Mouse (Mus musculus) intestine, postnatal 0 days (tissue): ENCODE measurements around the gene Hspg2. TPM values are rescaled to one million over a fixed set of nuclear protein-coding genes. Genes with fewer than 3 reads are reported as not detected.

Experiments used
- ATAC-seq: fragments of 200-750 bp; cut with Nextera tagmentation; 2 replicates; pipeline ENCODE4 v1.8.0; 2017; ENCODE audit warnings: mild to moderate bottlenecking, moderate TSS enrichment, moderate library complexity
- H3K27ac ChIP-seq: fragments of 300-500 bp; sonication (generic); 2 replicates; pipeline ENCODE4 v1.5.1; 2014; ENCODE audit warnings: mild to moderate bottlenecking, low read depth, low read length, moderate library complexity
- H3K27me3 ChIP-seq: fragments of 300-500 bp; sonication (generic); replicated peaks from 2 replicates; pipeline ENCODE4 v1.6.1; 2014; ENCODE audit warnings: low read length, mixed read lengths; ENCODE audit not compliant: control insufficient read depth, insufficient read depth
- H3K36me3 ChIP-seq: fragments of 300-500 bp; sonication (generic); 2 replicates; pipeline ENCODE4 v1.6.1; 2014; ENCODE audit warnings: mild to moderate bottlenecking, moderate library complexity; ENCODE audit not compliant: control insufficient read depth, insufficient read depth
- H3K4me1 ChIP-seq: fragments of 300-500 bp; sonication (generic); replicated peaks from 2 replicates; pipeline ENCODE4 v1.6.1; 2014; ENCODE audit warnings: antibody characterized with exemption, low read length, mixed read lengths; ENCODE audit not compliant: control insufficient read depth, insufficient read depth
- H3K4me2 ChIP-seq: fragments of 300-500 bp; sonication (generic); replicated peaks from 2 replicates; pipeline ENCODE4 v1.6.1; 2014; ENCODE audit warnings: low read depth, mild to moderate bottlenecking, moderate library complexity
- H3K4me3 ChIP-seq: fragments of 300-500 bp; sonication (generic); 2 replicates; pipeline ENCODE4 v1.5.1; 2014; ENCODE audit warnings: low read depth, low read length
- H3K9ac ChIP-seq: fragments of 300-500 bp; sonication (generic); 2 replicates; pipeline ENCODE4 v1.6.1; 2014; ENCODE audit warnings: mild to moderate bottlenecking, low read depth, low read length
- H3K9me3 ChIP-seq: fragments of 300-500 bp; sonication (generic); 2 replicates; pipeline ENCODE4 v1.6.1; 2016; ENCODE audit warnings: mixed run types; ENCODE audit not compliant: control insufficient read depth
- CTCF ChIP-seq: sonication (generic); IDR thresholded peaks from 2 replicates; pipeline ENCODE4 v1.5.1; 2016; ENCODE audit warnings: low read depth, mild to moderate bottlenecking, control low read depth, antibody characterized with exemption, moderate library complexity
- WGBS: fragments of 180-500 bp; shearing (Covaris S2); extraction: QIAGEN DNeasy Blood & Tissue Kit; methylation state at CpG from one replicate; pipeline ENCODE4 v1.1.7; 2014; 5-methylcytosine and 5-hydroxymethylcytosine counted together
- polyA plus RNA-seq: library from polyadenylated mRNA; unstranded; fragments of >200 nt; fragmentation: Nextera tagmentation; extraction: Ambion mirVana; gene quantifications from 2 replicates; pipeline ENCODE4 v1.2.1, GENCODE M21; 2015

Hspg2 gene
- polyA plus RNA-seq, 1 experiment from 2014 or later, result 16.3 TPM

DNA sequence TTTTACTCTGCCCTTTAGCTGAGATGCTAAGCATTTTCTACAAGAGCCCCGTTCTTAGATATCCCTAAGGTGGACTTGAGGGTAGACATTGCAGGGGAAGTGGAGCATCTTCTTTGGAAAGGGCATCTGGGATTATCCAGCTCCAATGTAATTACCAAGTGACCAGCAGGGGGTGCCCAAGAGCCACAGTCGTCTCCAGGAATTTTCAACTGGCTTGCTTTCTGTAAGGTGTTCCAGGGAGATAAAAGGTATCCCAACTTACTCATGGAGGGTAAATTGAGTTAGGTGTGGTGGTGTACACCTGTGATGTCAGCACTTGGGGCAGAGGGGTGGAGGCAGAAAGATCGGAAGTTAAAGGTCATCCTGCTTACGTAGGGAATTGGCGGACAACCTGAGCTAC is 24.9 kb upstream of the Hspg2 start:
- WGBS, result 18% methylated on average over 5 of the region's 5 CpGs
- Histone ChIP-seq H3K9me3 (no peaks in the 10 kb centered on the region), H3K36me3 (no peaks in the 10 kb centered on the region), H3K9ac (no peak overlapping the region), H3K27ac (no peak overlapping the region), H3K4me1 (no peaks in the 10 kb centered on the region), H3K4me3 (no peak overlapping the region), H3K27me3 (no peaks in the 10 kb centered on the region), H3K4me2 (no peak overlapping the region)
- ATAC-seq, result no peak
- TF ChIP-seq CTCF, result peak; percentile 96

GRCm38 (mm10) chr4:137445881-137446280 is 22.7 kb upstream of the Hspg2 start:
- no peaks in the 10 kb centered on the region for H3K36me3 ChIP-seq
- H3K27me3 ChIP-seq, result no peaks in the 10 kb centered on the region
- no peak overlapping the region for H3K4me3 ChIP-seq
- WGBS, result 81% methylated on average over 4 of the region's 4 CpGs
- H3K27ac ChIP-seq, result no peak overlapping the region
- no peak overlapping the region for H3K4me2 ChIP-seq
- ATAC-seq, result no peak
- no peaks in the 10 kb centered on the region for H3K4me1 ChIP-seq
- H3K9ac ChIP-seq, result no peak overlapping the region
- TF ChIP-seq CTCF, result no peak
- no peaks in the 10 kb centered on the region for H3K9me3 ChIP-seq

- Histone ChIP-seq H3K4me1 (no peaks in the 10 kb centered on the region), H3K27ac (no peak overlapping the region), H3K9ac (no peak overlapping the region), H3K36me3 (no peaks in the 10 kb centered on the region), H3K4me3 (no peak overlapping the region), H3K9me3 (no peaks in the 10 kb centered on the region), H3K27me3 (no peaks in the 10 kb centered on the region), H3K4me2 (no peak overlapping the region)
- WGBS, result 56% methylated on average over 7 of the region's 7 CpGs
- no peak for TF ChIP-seq CTCF
- ATAC-seq, result no peak
Measured at GRCm38 (mm10) chr4:137447363-137448196, 21.0 kb upstream of the Hspg2 start.

- ATAC-seq, result no peak
Measured at GRCm38 (mm10) chr4:137448197-137448596, 20.4 kb upstream of the Hspg2 start.

DNA sequence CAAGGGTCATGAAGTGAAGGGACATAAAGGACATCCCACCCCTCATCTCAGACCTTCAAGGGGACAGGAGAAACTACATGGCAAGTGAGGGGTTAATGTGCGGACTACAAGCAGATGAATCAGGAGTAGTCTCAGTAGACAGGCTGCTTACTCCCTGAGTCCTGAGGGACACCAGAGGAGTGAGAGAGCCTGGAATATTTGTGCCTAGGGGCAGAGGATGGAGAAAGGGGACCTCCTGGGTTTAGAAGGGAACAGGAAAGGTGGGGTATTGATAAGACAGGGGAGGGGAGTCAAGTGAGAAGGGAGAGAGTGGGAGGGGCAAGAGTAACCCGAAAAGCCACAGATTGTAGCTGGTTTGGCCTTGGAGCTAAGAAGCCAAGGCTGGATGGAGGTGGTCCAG is 19.9 kb upstream of the Hspg2 start:
- H3K27me3 ChIP-seq, result no peaks in the 10 kb centered on the region
- H3K9ac ChIP-seq, result no peak overlapping the region
- no peaks in the 10 kb centered on the region for H3K4me1 ChIP-seq
- H3K36me3 ChIP-seq, result no peaks in the 10 kb centered on the region
- H3K27ac ChIP-seq, result no peak overlapping the region
- no peak overlapping the region for H3K4me2 ChIP-seq
- no peak for ATAC-seq
- no peak for TF ChIP-seq CTCF
- WGBS, result 45% methylated on average over 2 of the region's 2 CpGs
- no peak overlapping the region for H3K4me3 ChIP-seq
- H3K9me3 ChIP-seq, result no peaks in the 10 kb centered on the region

More at GRCm38 (mm10) chr4:137448197-137448596, 20.4 kb upstream of the Hspg2 start:
- Histone ChIP-seq H3K9ac (no peak overlapping the region), H3K27me3 (no peaks in the 10 kb centered on the region), H3K4me2 (no peak overlapping the region), H3K36me3 (no peaks in the 10 kb centered on the region), H3K27ac (no peak overlapping the region), H3K9me3 (no peaks in the 10 kb centered on the region), H3K4me1 (no peaks in the 10 kb centered on the region), H3K4me3 (no peak overlapping the region)
- TF ChIP-seq CTCF, result no peak
- WGBS, result 41% methylated on average over 6 of the region's 6 CpGs

- TF ChIP-seq CTCF, result no peak
- no peak for ATAC-seq
- Histone ChIP-seq H3K4me3 (no peak overlapping the region), H3K9me3 (no peaks in the 10 kb centered on the region), H3K27me3 (no peaks in the 10 kb centered on the region), H3K9ac (no peak overlapping the region), H3K36me3 (no peaks in the 10 kb centered on the region), H3K27ac (no peak overlapping the region), H3K4me1 (no peaks in the 10 kb centered on the region), H3K4me2 (no peak overlapping the region)
- WGBS, result 47% methylated on average over 2 of the region's 2 CpGs
Measured at GRCm38 (mm10) chr4:137449132-137449531, 19.4 kb upstream of the Hspg2 start.
